Mouse (Mus musculus) adrenal gland, postnatal 36 days (tissue): ENCODE data around the gene Wbp1l. TPM values are rescaled to one million over a fixed set of nuclear protein-coding genes. Genes with fewer than 3 reads are reported as not detected.
A peak's percentile ranks its signal among the peaks of the same experiment; 100 is the strongest.

Experiments
- DNase-seq, 2 experiments: peaks; one replicate each; pipeline ENCODE4 v3.0.0; 2021; ENCODE audit warnings: mixed read lengths in 1 of 2
- total RNA-seq, 2 experiments: library from RNA; stranded (reverse); gene quantifications; 2 replicates each; pipeline ENCODE4 v1.2.3; 2021

Gene Wbp1l
- total RNA-seq, 2 experiments from 2014 or later, result 131 to 170 TPM

DNA sequence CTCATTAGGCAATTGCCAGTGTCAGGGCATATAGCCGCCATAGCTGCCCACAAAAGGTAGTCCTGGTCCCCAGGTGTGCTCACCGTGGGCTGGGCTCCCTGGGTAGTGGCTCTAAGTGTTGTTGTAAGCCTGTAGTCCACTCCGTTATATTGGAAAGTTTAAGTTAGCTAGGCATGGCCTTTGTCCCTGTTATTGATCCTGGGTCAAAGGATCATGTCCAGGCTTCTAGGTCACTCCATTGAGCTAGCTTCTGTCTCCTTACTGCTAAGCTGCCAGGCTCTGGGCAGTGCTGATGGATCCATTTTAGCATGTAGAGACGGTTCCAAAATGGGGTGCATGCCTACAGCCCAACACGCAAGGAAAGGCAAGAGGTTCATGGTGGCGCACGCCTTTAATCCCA lies 59.5 kb downstream of the Wbp1l start:
- DNase-seq, result no peak

DNA sequence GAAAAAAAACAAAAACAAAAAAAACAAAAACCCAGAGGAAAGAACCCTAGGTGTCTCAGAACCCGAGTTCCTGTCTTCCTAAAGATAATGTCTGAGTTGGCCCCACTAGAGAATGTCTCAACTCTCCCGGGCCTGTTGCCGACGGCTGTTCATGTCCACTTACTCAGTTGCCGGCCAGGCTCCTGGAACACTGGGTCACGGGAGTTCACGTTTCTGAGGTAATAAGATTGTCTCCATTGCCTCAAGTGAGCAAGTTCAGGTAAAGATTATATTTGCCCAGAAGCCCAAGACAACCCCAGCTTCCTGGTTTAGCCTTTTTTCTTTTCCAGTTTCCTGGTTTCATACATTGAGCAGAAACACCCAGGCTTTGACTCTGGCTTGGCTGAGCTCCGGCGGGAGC lies 60.0 kb downstream of the Wbp1l start:
- DNase-seq, result no peak

DNA sequence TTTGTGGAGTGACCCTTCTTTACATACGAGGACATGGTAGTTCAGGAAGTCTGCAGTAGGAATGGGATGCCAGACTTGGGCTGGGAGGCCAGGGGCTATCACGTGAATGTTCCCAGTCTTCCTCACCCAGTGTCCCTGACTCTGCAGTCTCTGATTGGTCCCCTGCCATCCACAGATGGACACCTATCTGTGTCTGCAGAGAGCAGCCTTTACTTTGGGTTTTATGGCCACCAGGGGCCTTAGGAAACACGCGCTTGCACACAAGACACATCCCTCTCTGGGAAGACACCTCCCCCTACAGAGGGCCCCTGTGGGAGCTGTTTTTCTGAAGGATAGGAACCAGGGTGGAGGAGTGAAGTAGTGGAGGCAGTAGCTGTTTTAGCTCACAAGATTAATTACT lies 62.6 kb downstream of the Wbp1l start:
- no peak for DNase-seq

DNA sequence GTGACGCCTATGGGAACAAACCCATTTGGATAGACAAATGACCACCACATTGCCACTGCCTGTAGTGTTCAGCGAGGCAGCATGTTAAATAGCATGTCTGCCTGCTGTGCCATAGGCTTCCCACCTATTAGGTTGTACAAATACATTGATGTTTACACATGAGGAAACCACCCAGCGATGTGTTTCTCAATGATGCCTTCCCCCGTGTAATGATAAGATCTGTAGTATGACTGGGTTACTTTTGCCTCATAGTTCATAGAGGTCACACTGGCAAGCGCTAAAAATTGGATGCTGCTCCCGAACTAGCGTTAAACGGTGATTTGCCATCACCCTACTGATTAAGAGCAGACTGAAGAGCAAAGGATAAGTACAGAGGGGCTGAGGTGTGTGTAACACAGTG lies 63.3 kb downstream of the Wbp1l start:
- DNase-seq, result no peak

DNA sequence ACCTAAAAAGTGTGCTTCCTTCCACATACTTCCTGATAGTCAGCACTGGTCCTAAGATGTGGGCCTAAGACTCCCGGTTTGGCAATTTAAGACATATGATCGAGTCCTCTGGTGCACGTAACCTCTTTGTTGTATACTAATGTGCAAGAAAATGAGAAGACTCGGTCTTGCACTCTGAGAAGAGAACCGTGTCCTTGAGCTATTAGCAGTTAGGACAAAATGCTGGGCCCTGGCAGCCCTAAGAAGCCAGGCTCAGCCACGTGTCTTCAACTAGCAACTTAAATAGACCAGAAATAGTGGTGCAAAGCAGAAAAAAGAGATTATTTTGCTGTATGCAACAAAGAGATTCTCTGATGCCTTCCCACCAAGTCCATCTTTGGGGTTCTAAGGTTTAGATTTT lies 63.9 kb downstream of the Wbp1l start:
- DNase-seq, result no peak

DNA sequence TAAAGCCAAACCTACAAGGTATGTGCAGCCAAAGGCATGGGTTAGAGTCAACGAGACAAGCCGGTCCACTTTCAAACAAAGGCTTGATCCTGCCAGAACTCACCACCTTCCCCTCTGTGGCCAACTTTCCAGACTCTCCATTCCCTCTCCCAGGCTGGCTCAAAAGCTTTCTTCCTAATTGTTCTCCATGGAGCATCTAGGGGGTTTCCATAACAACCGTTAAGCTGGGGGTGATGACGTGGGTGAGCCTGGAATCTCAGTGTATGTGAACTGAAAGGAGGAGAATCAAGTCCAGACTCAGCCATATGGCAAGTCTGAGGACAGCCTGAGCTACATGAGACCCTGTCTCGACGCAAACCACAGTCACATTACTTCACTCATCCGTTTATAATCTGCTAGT lies 66.6 kb downstream of the Wbp1l start:
- no peak for DNase-seq

DNA sequence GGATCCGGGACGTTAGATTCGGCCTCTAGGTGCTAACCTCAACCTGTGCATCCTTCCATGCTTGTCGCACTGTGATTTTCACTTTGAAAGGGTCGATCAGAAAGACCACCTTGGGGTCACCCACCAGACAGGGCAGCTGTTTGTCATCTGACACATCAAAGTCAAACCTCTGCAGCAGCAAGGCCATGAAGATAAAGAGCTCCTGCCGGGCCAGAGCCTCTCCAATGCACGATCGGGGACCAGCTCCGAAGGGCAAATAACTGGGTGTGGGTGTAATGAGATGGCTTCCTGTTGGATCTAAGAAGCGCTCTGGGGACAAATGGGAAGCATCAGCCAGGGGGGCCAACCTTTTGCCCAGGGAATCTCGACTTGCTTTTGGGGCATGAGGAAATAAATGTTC lies 68.4 kb downstream of the Wbp1l start:
- DNase-seq, result no peak

DNA sequence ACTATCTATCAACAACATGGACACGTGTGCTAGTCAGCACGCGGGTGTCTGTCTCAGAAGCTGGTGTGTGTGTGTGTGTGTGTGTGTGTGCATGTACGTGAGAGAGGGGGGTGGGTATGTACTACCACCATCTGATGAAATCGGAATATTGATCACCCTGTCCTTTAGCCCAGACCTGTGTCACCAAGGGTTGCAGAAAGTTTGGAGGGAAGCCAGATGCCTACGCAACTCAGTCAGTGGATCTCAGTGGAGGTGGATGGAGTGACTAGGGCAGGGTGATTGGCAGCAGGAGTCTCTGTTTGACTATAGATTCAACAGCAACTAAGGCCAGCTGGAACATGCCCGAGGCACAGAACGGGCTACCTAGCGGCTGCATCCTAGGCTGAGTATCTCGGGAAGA lies 69.4 kb downstream of the Wbp1l start:
- peak in 1 of 2 experiments; percentile 40 for DNase-seq

DNA sequence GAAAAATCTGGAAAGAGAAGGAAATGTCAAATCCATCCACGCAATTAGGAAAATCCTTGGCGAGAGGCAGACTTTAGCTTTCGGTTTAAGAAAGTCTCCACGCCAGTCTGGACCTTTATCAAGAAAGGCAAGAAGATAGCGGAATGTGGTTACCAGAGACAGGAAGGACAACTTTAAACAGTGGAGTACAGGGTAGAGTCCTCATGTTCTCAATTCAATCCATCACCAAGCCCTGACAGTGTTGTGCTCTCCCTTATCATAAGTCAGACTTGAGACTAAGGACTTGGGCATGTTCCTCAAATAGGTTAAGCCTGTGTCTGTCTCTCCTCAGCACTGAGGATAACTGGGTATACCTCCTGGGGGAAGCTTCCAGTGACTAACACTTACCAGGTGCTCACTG lies 70.9 kb downstream of the Wbp1l start:
- no peak for DNase-seq

DNA sequence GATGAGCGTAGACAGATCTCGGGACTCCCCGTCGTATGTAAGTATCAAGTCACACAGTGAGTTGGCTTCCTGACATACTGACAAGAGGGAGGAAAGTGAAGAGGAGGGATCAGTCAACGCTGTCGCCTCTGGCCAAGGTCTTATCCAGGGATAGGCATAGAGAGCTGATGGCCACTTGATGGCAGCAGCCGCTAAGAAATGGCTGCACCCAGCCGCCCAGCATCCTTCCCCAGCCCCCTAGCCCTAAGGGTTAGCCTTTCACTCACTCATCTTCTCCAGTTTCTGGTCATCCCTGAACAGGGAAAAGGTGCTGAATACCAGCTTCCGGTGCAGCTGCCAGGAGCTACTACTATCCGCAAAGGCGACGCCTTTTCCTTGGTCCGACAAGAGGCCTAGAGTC lies 71.8 kb downstream of the Wbp1l start:
- DNase-seq, result peak; percentile 74 to 85

DNA sequence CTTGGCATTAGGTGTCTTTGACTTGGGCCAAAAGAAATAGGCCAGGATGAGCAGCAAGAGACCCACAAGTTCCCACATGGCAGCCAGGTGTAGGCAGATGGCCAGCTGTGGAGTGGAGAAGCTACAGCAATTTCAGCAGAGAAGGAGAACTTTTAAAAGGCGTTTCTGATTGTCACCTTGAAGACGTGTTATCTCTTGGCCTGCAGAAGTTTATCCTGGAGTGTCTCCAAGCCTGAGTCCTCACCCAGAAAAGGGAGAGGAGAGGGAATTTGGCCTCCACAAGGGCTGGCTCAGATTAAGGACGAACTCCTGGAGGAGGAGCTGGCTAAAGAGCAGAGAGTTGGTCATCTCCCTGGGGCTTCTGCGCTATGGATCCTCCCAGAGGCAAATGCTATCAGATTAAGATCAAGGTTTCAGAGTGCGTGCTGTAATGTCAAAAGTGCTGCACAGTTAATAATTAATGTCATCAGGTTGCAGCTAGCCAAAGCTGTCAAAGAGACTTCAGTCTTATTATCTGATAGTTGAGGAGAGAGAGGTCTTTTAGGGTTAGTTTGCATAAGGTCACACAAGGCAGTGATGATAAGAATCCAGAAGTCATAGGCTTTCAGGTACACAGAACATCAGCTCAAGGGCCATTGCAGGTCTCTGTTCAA lies 74.0 kb downstream of the Wbp1l start, which contains the start of gene Cyp17a1:
TSS of gene Cyp17a1 (minus strand) at position 407 of the 653 bp plus-strand sequence.
- peak; percentile 38 to 62 for DNase-seq

DNA sequence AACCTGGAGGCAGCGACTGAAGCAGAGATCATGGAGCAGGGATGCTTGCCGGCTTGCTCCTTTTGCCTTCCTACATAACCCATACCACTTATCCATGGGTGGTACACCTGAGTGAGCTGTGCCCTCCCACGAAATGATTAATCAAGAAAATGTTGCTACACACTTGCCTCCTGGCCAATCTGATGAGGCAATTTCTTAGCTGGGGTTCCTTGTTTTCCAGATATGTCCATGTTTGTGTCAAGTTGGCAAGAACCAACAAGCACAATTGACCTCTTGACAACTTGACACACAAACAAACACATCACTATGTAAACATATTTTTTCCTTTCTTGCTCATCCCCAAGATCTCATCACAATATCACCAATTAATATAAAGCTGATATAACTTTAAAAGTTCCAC lies 76.8 kb downstream of the Wbp1l start:
- no peak for DNase-seq

DNA sequence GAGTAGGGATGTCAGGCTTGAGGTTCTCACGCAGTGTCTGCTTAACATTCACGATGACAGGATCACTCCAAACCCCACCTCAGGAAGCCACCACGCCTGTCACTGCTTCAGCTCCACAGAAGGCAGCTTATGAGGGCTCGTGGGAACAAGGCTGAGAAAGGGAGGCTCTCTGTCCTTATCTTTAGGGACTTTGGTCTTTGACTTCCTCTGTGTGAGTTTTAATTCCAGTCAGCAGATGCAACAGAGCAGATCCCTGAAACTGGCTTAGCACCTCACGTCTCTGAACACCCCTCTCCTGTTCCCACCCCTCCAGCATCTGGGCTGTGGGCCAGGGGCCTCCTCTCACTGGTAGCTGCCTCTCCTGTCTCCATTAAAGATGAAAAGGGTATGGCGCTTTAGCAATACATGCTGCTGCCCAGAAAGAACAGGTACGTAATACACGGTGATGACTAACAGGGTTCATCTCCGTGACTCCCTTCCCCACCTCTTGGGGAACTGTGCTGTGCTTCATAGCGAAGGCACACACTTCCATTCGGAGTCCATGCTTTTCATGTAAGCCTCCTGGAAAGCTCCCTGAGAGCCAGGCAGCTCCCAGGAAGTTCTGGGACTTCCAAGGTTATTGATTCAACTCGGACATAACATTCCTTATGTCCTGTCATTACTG lies 81.0 kb downstream of the Wbp1l start:
- no peak for DNase-seq

DNA sequence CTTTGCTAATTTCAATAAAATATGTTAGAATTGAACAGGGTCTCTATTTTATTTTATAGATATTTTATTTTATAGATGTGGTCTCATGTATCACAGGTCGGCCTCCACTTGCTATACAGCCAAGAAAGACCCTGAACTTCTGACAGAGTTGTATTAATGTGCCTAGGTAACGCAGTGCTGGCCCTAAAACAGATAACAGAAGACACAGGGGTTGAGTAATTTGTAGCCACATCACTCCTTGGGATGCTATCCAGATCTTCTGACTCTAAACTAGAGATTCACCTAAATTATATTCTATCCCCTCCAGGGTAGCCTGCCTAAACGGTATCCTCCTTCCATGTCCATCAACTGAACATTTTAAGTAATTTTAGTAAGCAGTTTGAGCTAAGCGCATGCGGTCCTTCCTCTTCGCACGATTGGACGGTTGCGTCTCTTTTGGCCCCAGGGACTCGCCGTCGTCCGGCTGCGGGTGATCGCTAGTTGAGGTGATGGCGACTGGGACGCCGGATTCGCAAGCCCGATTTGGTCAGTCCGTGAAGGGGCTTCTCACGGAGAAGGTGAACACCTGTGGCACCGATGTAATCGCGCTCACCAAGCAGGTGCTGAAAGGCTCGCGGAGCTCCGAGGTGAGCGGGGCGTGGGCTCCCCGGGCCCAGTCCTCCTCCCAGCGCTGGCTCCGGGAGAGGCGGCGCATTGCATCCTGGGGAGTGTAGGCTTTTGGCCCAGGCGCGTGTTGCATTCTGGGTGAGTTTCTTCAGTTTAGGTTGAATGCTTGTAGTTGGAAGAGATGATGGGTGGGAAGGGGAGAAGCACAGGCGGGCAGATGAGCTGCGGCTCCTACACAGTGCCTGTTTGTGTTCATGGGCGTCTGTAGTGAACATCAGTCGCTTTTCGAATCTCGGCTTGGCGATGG lies 90.8 kb downstream of the Wbp1l start, which contains the start of gene Borcs7:
TSS of gene Borcs7 (plus strand) at position 447 of the 913 bp plus-strand sequence.
- DNase-seq, result peak; percentile 92 to 94

DNA sequence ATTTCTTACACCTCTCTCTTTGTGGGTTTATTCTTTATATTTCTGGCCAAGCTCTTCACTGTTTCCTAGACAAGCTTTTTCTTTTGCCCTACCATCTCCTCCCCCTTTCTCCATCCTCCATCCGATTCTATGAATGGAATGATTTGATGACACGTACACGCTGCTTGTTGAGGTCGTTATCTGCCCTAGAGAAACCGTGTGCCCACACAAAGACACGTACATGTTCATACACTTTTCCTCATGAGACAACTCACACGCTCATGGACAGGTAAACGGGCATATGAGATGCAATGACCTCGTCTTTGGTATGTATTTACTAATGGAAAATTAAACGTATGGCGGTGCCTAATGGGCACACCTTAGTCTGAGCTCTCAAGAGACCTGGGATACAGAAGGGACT lies 91.5 kb downstream of the Wbp1l start:
- DNase-seq, result no peak

DNA sequence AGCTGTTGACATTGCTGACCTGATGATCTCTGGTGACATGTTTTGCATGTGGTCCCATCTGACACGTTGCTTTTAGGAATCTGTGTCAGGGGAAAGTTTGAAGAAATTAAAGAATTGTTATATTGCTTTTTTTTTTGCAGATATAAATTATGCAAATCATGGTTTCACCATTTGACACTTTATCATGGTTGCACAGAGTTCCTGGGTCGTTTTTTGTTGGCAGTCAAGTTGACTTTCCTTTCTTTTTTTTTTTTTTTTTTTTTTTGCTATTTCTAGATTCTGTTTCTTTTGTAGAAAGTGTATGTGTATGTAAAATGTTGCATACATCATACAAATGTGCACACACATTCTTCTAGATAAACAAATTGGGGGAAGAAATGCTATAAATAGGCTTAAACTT lies 92.2 kb downstream of the Wbp1l start:
- no peak for DNase-seq

DNA sequence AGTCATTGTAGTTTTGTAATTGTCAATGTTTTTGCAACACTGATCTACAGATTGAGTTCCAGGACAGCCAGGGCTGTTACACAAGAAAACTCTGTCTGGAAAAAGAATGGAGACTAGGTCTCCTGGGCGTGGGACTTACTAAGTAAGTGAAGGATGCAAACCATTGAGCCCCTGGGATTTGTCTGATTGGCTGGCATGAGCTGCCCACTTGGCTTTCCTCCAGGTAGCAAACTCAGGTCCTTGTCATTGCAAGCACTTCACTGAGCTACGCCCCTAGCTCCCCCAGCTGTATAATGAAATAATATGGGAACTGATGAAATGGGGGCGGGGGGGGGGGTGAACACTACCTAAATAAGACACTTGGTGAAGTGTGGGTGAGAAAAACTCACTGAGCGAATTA lies 94.3 kb downstream of the Wbp1l start:
- no peak for DNase-seq

DNA sequence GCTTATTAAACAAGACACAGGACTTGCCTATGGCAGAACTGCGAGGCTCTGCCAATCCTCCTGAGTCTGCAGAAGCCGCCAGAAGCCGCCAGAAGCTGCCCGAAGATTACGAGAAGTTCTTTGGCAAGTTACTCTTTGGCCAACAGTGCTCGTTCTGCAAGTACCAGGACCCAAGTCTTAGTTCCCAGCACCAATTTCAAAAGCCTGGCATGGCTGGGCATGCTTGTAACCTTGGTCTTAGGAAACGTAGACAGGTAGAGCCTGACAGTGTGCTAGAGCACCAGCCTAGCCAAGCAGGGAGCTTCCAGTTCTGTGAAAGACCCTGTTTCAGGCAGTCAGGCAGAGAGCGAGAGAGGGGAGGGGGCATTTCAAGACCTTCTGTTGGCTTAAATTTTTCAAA lies 97.6 kb downstream of the Wbp1l start:
- DNase-seq, result no peak

DNA sequence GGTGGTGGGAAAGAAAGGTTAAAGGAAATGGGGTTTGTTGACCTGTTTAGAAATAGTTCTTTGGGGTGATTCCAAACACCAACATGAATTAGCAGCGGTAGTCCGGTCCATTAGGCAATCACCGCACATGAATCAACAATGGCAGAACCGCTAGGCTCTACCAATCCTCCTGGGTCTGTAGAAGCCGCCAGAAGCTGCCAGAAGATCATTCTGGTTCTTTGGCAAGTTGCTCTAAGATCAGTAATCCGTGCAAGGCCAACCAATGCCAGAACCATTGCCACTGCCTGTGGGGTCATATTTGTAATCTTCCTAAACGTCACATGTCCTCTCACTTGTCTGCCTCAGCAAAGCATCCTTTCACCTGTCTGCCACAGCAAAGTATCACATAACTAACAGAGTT lies 98.1 kb downstream of the Wbp1l start:
- DNase-seq, result no peak

DNA sequence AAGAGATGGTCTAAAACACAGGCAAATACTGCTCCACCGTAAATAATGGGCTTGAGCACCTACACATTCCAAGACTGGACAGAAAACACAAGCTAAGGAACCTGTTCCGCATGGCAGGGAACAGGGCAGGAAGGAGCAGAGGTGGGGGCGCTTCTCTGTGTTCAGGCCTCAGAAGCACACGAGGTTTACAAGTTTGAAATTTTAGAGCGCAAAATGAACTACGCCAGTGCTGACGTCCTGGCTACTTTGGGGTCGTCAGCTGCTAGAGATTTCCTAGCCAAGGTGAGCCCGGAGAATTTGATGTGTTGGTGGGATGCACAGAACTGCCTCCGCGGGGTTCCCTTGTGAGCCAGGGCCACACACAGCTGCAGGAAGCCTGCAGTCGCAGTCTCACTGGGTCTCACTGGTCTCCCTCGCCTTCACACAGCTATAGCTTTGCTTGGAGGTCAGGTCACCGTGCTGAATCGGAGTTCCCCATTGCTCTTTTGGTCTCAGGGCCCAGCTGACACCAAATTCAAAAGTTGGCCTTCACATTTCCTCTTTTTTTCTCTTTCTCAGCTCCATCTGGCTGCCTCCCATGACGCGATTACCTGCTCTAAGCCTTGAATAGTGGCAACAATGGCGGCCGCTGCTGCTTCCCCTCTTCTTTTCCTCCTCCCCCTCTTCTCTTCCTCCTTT lies 99.1 kb downstream of the Wbp1l start:
- DNase-seq, result peak in 1 of 2 experiments; percentile 16

DNA sequence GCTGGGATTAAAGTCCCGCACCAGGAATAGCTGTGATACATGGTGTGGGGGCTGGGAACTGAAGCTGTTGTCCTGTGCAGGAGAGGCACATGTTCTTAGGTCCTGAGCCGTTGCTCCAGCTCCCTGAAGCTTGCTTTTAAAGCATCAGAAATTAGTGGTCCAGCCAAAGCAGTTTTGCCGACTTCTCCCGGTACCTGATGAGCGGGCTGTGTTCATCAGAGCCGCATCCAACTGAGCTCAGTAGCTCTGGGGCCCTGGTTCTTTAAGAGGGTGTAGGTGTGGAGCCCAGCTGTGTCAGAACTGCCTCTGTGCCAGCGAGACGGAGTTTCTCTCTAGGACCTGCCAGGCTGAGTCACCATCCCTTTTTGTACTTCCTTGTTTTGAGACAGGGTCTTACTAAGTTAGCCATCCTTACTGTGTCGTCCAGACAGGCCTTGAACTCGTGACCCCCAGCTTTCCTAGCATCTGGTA lies 100.2 kb downstream of the Wbp1l start:
- DNase-seq, result peak; percentile 19 to 23

DNA sequence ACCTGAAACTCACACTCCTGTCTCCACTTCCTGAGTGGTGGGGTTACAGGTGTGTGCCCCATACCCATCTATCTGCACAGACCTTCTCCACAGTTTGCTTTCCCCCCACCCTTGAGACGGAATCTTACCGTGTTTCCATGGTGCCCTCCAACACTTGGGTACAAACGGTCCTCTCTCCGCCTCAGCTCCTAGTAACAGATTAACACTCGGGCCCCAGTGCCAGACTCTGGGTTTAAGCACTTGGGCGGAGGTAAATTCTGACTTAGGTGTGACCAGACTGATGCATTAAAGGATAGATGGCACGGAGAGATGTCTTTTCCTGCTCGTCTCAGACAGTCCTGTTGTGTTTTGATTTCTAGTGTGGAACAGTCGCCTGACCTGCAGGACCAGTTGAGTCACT lies 102.3 kb downstream of the Wbp1l start:
- DNase-seq, result no peak
